Mouse (Mus musculus): ENCODE results near the gene Dppa2.

Dppa2 gene

GRCm38 (mm10) chr16:48347246-48347645, 43.5 kb downstream of the Dppa2 start:
- no peak for DNase-seq

- no peak for DNase-seq
Measured at GRCm38 (mm10) chr16:48355716-48356115, 52.0 kb downstream of the Dppa2 start.

DNA sequence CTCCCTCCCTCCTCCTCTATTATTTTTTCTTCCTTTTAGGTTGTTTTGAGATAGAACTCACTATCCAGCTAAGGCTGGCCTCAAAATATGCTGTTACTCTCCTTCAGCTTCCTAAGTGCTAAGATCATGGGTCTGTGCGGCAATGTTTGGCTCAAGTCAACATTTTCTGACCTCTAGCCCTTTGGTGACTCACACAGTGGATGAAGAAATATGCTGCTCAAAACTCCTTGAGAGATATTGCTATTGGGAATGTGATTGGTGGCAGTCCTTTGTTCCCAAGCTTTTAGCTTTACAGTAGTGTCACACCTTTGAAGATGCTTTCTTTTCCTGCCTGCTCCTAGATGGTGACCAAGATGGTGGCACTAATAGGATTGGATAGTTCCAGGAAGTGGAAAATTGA, 52.7 kb downstream of the Dppa2 start:
- DNase-seq, result no peak

- peak; percentile 71 to 79 for DNase-seq
Measured at GRCm38 (mm10) chr16:48360887-48361286, 57.2 kb downstream of the Dppa2 start.

GRCm38 (mm10) chr16:48366801-48367200, 63.1 kb downstream of the Dppa2 start:
- DNase-seq, result peak in 1 of 2 experiments; percentile 33

DNA sequence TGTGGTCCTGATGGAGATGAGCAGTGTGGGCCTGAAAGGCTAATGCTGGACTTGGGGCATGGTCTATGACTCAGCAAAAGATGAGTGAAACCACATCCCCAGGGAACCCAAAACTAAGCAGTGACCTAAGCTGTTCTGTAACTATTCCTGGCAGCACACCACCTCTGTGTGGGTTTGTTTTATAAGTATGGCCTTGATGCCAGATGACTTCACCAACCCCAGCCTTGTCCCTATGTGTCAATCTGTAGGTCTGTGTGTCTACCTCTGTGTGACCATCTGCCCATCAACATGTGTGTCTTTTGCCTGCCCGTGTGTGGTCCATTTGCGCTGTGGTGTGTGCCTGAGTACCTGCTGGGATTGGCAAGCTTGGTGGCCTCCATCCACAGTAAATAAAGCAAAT, 64.4 kb downstream of the Dppa2 start:
- DNase-seq, result peak; percentile 64 to 71

Measured in cerebellum, postnatal 25 days (tissue).